Mouse (Mus musculus): ENCODE data around the gene Pak4. TPM values are rescaled to one million over a fixed set of nuclear protein-coding genes. Genes with fewer than 3 reads are reported as not detected.
"Not testable (repeated sequence)": the region's sequence is repeated elsewhere in the genome, so short reads cannot be mapped to it uniquely, and the experiment has no call there.

Pak4 gene
- polyA plus RNA-seq, 1 experiment: 32.8 TPM

DNA sequence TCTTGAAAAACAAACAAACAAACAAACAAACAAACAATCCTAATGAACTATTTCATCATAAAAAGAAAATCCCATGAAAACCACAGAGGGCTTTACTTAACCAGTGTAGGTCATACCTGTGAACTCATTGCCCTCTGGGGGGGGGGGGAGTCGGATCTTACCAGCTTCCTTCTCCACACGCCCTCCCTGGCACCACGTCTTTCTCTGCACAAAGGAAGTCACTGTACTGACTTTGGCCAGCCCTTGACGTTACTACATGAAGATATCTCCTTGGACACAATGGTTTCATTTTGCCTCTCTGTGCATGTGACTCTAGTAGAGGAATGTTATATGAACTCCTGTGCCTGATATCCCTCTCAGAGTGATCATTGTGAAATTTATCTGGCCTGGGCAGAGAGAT is 36.1 kb upstream of the Pak4 start:
- no peaks in the 10 kb centered on the region for H3K4me1 ChIP-seq (replicated peaks; ENCODE audit: control insufficient read depth, insufficient read depth, low read length)
- H3K27ac ChIP-seq (ENCODE audit: control insufficient read depth, insufficient read depth, low read length): no peak overlapping the region
- WGBS: 31% methylated on average over 4 of the region's 4 CpGs
- H3K4me3 ChIP-seq (ENCODE audit: control insufficient read depth, insufficient read depth, low read length): no peak overlapping the region
- DNase-seq: no peak
- H3K27me3 ChIP-seq (ENCODE audit: control insufficient read depth, insufficient read depth, low read length): peaks cover 4% of the 10 kb centered on the region; the same call in 1 of the 2 replicates
- no peaks in the 10 kb centered on the region for H3K36me3 ChIP-seq (ENCODE audit: control insufficient read depth, insufficient read depth, low read length)
- no peak for TF ChIP-seq CTCF (IDR thresholded peaks at IDR 0.05; ENCODE audit: borderline replicate concordance, control insufficient read depth, extremely low read depth, insufficient read depth, low read length, poor library complexity)
- TF ChIP-seq POLR2A (IDR thresholded peaks at IDR 0.05; ENCODE audit: control insufficient read depth, extremely low read depth, insufficient read depth, low read length, poor library complexity): no peak

DNA sequence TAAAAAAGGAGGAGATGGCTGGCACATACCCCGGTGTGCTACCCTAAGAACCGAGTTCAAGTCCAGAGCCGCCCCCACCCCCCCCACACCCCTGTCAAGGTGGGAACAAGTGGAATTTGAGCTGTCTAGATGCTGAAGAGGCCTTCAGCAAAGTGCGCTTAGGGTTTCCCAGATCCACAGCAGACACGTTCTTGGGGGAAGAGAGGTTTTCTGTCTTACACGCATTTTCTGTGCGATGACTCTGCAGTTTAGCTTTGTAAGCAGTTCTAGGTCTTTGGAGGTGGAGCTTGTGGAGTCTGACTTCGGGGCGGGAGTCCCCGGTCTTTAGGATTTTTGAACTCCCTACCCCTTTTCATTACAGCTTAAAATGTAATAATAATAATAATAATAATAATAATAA is 33.1 kb upstream of the Pak4 start, which contains the start of gene Acp7:
Gene Acp7 (minus strand): TSS at position 260 of the 400 bp plus-strand sequence.
- Histone ChIP-seq H3K4me1 (replicated peaks; ENCODE audit: control insufficient read depth, insufficient read depth, low read length) (no peaks in the 10 kb centered on the region), H3K4me3 (ENCODE audit: control insufficient read depth, insufficient read depth, low read length) (no peak within 1 kb of the TSS), H3K36me3 (ENCODE audit: control insufficient read depth, insufficient read depth, low read length) (no peaks in the 10 kb centered on the region), H3K27ac (ENCODE audit: control insufficient read depth, insufficient read depth, low read length) (no peak within 1 kb of the TSS), H3K27me3 (ENCODE audit: control insufficient read depth, insufficient read depth, low read length) (peaks cover 4% of the 10 kb centered on the region; the same call in 1 of the 2 replicates)
- no peak for DNase-seq
- no peak for TF ChIP-seq POLR2A (IDR thresholded peaks at IDR 0.05; ENCODE audit: control insufficient read depth, extremely low read depth, insufficient read depth, low read length, poor library complexity)
- TF ChIP-seq CTCF (IDR thresholded peaks at IDR 0.05; ENCODE audit: borderline replicate concordance, control insufficient read depth, extremely low read depth, insufficient read depth, low read length, poor library complexity): no peak
- WGBS: 13% methylated on average over 10 of the region's 10 CpGs

- no peak for TF ChIP-seq CTCF (IDR thresholded peaks at IDR 0.05; ENCODE audit: borderline replicate concordance, control insufficient read depth, extremely low read depth, insufficient read depth, low read length, poor library complexity)
- TF ChIP-seq POLR2A (IDR thresholded peaks at IDR 0.05; ENCODE audit: control insufficient read depth, extremely low read depth, insufficient read depth, low read length, poor library complexity): no peak
- Histone ChIP-seq H3K4me3 (ENCODE audit: control insufficient read depth, insufficient read depth, low read length) (no peak overlapping the region), H3K4me1 (replicated peaks; ENCODE audit: control insufficient read depth, insufficient read depth, low read length) (no peaks in the 10 kb centered on the region), H3K36me3 (ENCODE audit: control insufficient read depth, insufficient read depth, low read length) (no peaks in the 10 kb centered on the region), H3K27me3 (ENCODE audit: control insufficient read depth, insufficient read depth, low read length) (no peaks in the 10 kb centered on the region; the same call in 1 of the 2 replicates), H3K27ac (ENCODE audit: control insufficient read depth, insufficient read depth, low read length) (no peak overlapping the region)
- WGBS: 68% methylated on average over 5 of the region's 5 CpGs
- no peak for DNase-seq
Measured at GRCm38 (mm10) chr7:28624791-28625190, 26.8 kb upstream of the Pak4 start.

- Histone ChIP-seq H3K27me3 (ENCODE audit: control insufficient read depth, insufficient read depth, low read length) (no peaks in the 10 kb centered on the region), H3K4me1 (replicated peaks; ENCODE audit: control insufficient read depth, insufficient read depth, low read length) (no peaks in the 10 kb centered on the region), H3K27ac (ENCODE audit: control insufficient read depth, insufficient read depth, low read length) (no peak overlapping the region), H3K4me3 (ENCODE audit: control insufficient read depth, insufficient read depth, low read length) (no peak overlapping the region), H3K36me3 (ENCODE audit: control insufficient read depth, insufficient read depth, low read length) (no peaks in the 10 kb centered on the region)
- no peak for DNase-seq
- 80% methylated on average over 9 of the region's 9 CpGs for WGBS
- TF ChIP-seq POLR2A (IDR thresholded peaks at IDR 0.05; ENCODE audit: control insufficient read depth, extremely low read depth, insufficient read depth, low read length, poor library complexity) (no peak), CTCF (IDR thresholded peaks at IDR 0.05; ENCODE audit: borderline replicate concordance, control insufficient read depth, extremely low read depth, insufficient read depth, low read length, poor library complexity) (no peak)
Measured at GRCm38 (mm10) chr7:28619098-28619715, 21.2 kb upstream of the Pak4 start.

DNA sequence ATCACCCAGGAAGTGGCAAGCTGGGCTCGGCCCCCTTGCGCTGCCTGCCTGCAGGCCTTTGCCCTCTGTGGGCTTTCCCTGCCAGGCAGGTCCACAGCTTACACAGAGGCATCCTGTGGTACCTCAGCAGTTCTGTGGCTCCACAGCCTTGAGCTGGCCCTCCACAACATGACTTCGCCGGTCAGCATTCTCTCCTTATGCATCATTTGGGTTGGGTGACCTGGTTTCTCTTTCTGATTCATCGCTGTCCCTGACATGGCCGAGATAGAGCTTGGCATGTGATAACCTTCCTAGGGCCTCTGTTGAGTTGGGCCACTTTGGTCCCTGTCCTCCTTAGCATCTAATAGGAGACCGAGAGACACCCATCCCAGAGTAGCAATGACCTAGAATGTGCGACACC is 8.0 kb upstream of the Pak4 start:
- H3K4me3 ChIP-seq (ENCODE audit: control insufficient read depth, insufficient read depth, low read length): no peak overlapping the region
- no peak overlapping the region for H3K27ac ChIP-seq (ENCODE audit: control insufficient read depth, insufficient read depth, low read length)
- TF ChIP-seq POLR2A (IDR thresholded peaks at IDR 0.05; ENCODE audit: control insufficient read depth, extremely low read depth, insufficient read depth, low read length, poor library complexity): no peak
- no peaks in the 10 kb centered on the region for H3K36me3 ChIP-seq (ENCODE audit: control insufficient read depth, insufficient read depth, low read length)
- no peaks in the 10 kb centered on the region for H3K4me1 ChIP-seq (replicated peaks; ENCODE audit: control insufficient read depth, insufficient read depth, low read length)
- 79% methylated on average over 8 of the region's 8 CpGs for WGBS
- no peak for DNase-seq
- no peaks in the 10 kb centered on the region for H3K27me3 ChIP-seq (ENCODE audit: control insufficient read depth, insufficient read depth, low read length)

DNA sequence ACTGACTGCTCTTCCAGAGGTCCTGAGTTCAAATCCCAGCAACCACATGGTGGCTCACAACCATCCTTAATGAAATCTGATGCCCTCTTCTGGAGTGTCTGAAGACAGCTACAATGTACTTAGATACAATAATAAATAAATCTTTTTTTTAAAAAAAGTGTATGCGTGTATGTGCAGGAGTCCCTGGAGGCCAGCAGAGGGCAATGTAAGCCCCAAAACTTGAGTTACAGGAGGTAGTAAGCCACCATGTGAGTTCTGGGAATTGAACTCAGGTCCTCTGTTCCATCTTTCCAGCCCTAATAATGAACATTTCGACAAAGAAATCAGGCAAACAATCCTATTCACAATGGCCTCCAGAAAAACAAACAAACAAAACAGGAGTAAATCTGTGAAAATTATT is 5.8 kb upstream of the Pak4 start:
- WGBS: 84% methylated on average over 2 of the region's 2 CpGs
- H3K4me3 ChIP-seq (ENCODE audit: control insufficient read depth, insufficient read depth, low read length); H3K4me1 ChIP-seq (replicated peaks; ENCODE audit: control insufficient read depth, insufficient read depth, low read length); DNase-seq; H3K27me3 ChIP-seq (ENCODE audit: control insufficient read depth, insufficient read depth, low read length); H3K27ac ChIP-seq (ENCODE audit: control insufficient read depth, insufficient read depth, low read length); H3K36me3 ChIP-seq (ENCODE audit: control insufficient read depth, insufficient read depth, low read length): not testable (repeated sequence)

DNA sequence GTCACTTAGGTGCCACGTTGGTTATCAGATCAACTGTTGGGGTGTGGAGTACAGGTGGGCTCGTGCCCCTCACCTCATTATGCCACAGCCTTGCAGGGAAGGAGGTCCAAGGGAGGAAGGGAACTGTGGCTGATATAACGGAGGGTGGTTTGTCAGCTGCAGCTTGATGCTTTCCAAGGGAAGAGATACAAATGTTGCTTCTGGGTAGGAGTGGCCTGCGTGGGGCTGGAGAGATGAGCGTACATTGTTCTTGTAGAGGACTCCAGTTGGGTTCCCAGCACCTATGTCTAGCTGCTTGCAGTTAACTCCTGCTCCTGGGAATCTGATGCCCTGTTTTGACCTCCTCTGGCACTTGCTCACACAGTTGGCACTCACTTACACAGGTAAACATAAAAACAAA is 5.2 kb upstream of the Pak4 start:
- DNase-seq: no peak
- WGBS: 92% methylated on average over 5 of the region's 5 CpGs
- Histone ChIP-seq H3K36me3 (ENCODE audit: control insufficient read depth, insufficient read depth, low read length) (no peaks in the 10 kb centered on the region), H3K27ac (ENCODE audit: control insufficient read depth, insufficient read depth, low read length) (no peak overlapping the region), H3K4me3 (ENCODE audit: control insufficient read depth, insufficient read depth, low read length) (no peak overlapping the region), H3K4me1 (replicated peaks; ENCODE audit: control insufficient read depth, insufficient read depth, low read length) (no peaks in the 10 kb centered on the region), H3K27me3 (ENCODE audit: control insufficient read depth, insufficient read depth, low read length) (no peaks in the 10 kb centered on the region)
- TF ChIP-seq CTCF (IDR thresholded peaks at IDR 0.05; ENCODE audit: borderline replicate concordance, control insufficient read depth, extremely low read depth, insufficient read depth, low read length, poor library complexity) (no peak), POLR2A (IDR thresholded peaks at IDR 0.05; ENCODE audit: control insufficient read depth, extremely low read depth, insufficient read depth, low read length, poor library complexity) (no peak)

All from thymus, adult 2 months (tissue).